Mouse (Mus musculus) forebrain, postnatal 0 days (tissue): ENCODE results near the gene Umad1. TPM values are rescaled to one million over a fixed set of nuclear protein-coding genes. Genes with fewer than 3 reads are reported as not detected.

ENCODE experiments used
- ATAC-seq: fragments of 200-750 bp; cut with Nextera tagmentation; 2 replicates; pipeline ENCODE4 v1.8.0; 2017; ENCODE audit warnings: mild to moderate bottlenecking, moderate library complexity
- DNase-seq: peaks from one replicate; pipeline ENCODE4 v3.0.0-alpha.2; 2015
- H3K27ac ChIP-seq: fragments of 300-500 bp; sonication (generic); 2 replicates; pipeline ENCODE4 v1.5.1; 2014; ENCODE audit warnings: low read depth, mild to moderate bottlenecking, antibody characterized with exemption, low read length, moderate library complexity, mixed read lengths
- H3K27me3 ChIP-seq: fragments of 300-500 bp; sonication (generic); 2 replicates; pipeline ENCODE4 v1.6.1; 2014; ENCODE audit warnings: mild to moderate bottlenecking, low read length, mixed read lengths; ENCODE audit not compliant: insufficient read depth
- H3K36me3 ChIP-seq: fragments of 300-500 bp; sonication (generic); 2 replicates; pipeline ENCODE4 v1.6.1; 2014; ENCODE audit warnings: mild to moderate bottlenecking, moderate library complexity; ENCODE audit not compliant: insufficient read depth
- H3K4me1 ChIP-seq: fragments of 300-500 bp; sonication (generic); 2 replicates; pipeline ENCODE4 v1.6.1; 2014; ENCODE audit warnings: antibody characterized with exemption; ENCODE audit not compliant: insufficient read depth
- H3K4me2 ChIP-seq: fragments of 300-500 bp; sonication (generic); 2 replicates; pipeline ENCODE4 v1.6.1; 2014; ENCODE audit warnings: low read depth, mild to moderate bottlenecking, moderate library complexity
- H3K4me3 ChIP-seq: fragments of 300-500 bp; sonication (generic); 2 replicates; pipeline ENCODE4 v1.5.1; 2014; ENCODE audit warnings: low read depth, low read length, mixed read lengths
- H3K9ac ChIP-seq: fragments of 300-500 bp; sonication (generic); 2 replicates; pipeline ENCODE4 v1.6.1; 2014; ENCODE audit warnings: mild to moderate bottlenecking
- H3K9me3 ChIP-seq: fragments of 300-500 bp; sonication (generic); 2 replicates; pipeline ENCODE4 v1.6.1; 2016; ENCODE audit warnings: low read length
- CTCF ChIP-seq: sonication (generic); IDR thresholded peaks from 2 replicates; pipeline ENCODE4 v1.5.1; 2016; ENCODE audit warnings: antibody characterized with exemption, control low read depth, low read depth
- WGBS: fragments of 180-500 bp; shearing (Covaris S2); extraction: QIAGEN DNeasy Blood & Tissue Kit; methylation state at CpG from one replicate; pipeline ENCODE4 v1.1.7; 2014; 5-methylcytosine and 5-hydroxymethylcytosine counted together
- polyA plus RNA-seq: library from polyadenylated mRNA; unstranded; fragments of >200 nt; fragmentation: Nextera tagmentation; extraction: Ambion mirVana; gene quantifications from 2 replicates; pipeline ENCODE4 v1.2.1, GENCODE M21; 2015
- total RNA-seq: library from RNA; depleted of rRNA; stranded (reverse); fragments of >200 nt; gene quantifications from 2 replicates; pipeline ENCODE4 v1.2.3, GENCODE M21; 2014

Umad1 gene
- total and polyA plus RNA-seq, 2 experiments from 2014 or later = 24.4 to 50.5 TPM

GRCm38 (mm10) chr6:8415823-8416222, 156.7 kb downstream of the Umad1 start:
- no peak overlapping the region for H3K27ac ChIP-seq
- WGBS = 59% methylated on average over 5 of the region's 5 CpGs
- no peak overlapping the region for H3K4me3 ChIP-seq
- H3K4me2 ChIP-seq = no peak overlapping the region
- H3K9me3 ChIP-seq = no peaks in the 10 kb centered on the region
- DNase-seq (no peak), ATAC-seq (no peak)
- no peak for TF ChIP-seq CTCF
- H3K4me1 ChIP-seq = peaks cover 7% of the 10 kb centered on the region
- H3K9ac ChIP-seq = no peak overlapping the region
- H3K27me3 ChIP-seq = no peaks in the 10 kb centered on the region
- no peaks in the 10 kb centered on the region for H3K36me3 ChIP-seq

- WGBS = 79% methylated on average over 8 of the region's 8 CpGs
- DNase-seq (no peak), ATAC-seq (no peak)
- H3K9me3 ChIP-seq = no peaks in the 10 kb centered on the region
- H3K27ac ChIP-seq = no peak overlapping the region
- TF ChIP-seq CTCF = no peak
- peaks cover 17% of the 10 kb centered on the region for H3K4me1 ChIP-seq
- H3K4me2 ChIP-seq = no peak overlapping the region
- no peaks in the 10 kb centered on the region for H3K27me3 ChIP-seq
- H3K9ac ChIP-seq = no peak overlapping the region
- no peaks in the 10 kb centered on the region for H3K36me3 ChIP-seq
- no peak overlapping the region for H3K4me3 ChIP-seq
Measured at GRCm38 (mm10) chr6:8416802-8417569, 157.9 kb downstream of the Umad1 start.

- 74% methylated on average over 4 of the region's 4 CpGs for WGBS
- no peaks in the 10 kb centered on the region for H3K27me3 ChIP-seq
- no peak overlapping the region for H3K27ac ChIP-seq
- DNase-seq (no peak), ATAC-seq (no peak)
- no peak overlapping the region for H3K4me2 ChIP-seq
- no peak for TF ChIP-seq CTCF
- H3K4me1 ChIP-seq = peaks cover 20% of the 10 kb centered on the region
- no peak overlapping the region for H3K4me3 ChIP-seq
- H3K36me3 ChIP-seq = no peaks in the 10 kb centered on the region
- H3K9me3 ChIP-seq = no peaks in the 10 kb centered on the region
- H3K9ac ChIP-seq = no peak overlapping the region
Measured at GRCm38 (mm10) chr6:8419485-8420186, 160.5 kb downstream of the Umad1 start.

GRCm38 (mm10) chr6:8420187-8420503, 161.1 kb downstream of the Umad1 start:
- H3K4me1 ChIP-seq = peaks cover 20% of the 10 kb centered on the region
- no peak overlapping the region for H3K27ac ChIP-seq
- H3K36me3 ChIP-seq = no peaks in the 10 kb centered on the region
- DNase-seq = no peak
- H3K27me3 ChIP-seq = no peaks in the 10 kb centered on the region
- no peak overlapping the region for H3K9ac ChIP-seq
- 85% methylated on average over 1 of the region's 1 CpGs for WGBS
- H3K9me3 ChIP-seq = no peaks in the 10 kb centered on the region
- H3K4me3 ChIP-seq = no peak overlapping the region
- no peak for ATAC-seq
- H3K4me2 ChIP-seq = no peak overlapping the region
- no peak for TF ChIP-seq CTCF

GRCm38 (mm10) chr6:8421421-8421820, 162.3 kb downstream of the Umad1 start:
- Histone ChIP-seq H3K27me3 (no peaks in the 10 kb centered on the region), H3K4me3 (no peak overlapping the region), H3K9ac (no peak overlapping the region), H3K9me3 (no peaks in the 10 kb centered on the region), H3K4me1 (peaks cover 20% of the 10 kb centered on the region), H3K4me2 (no peak overlapping the region), H3K27ac (peak overlapping the region; percentile 42), H3K36me3 (no peaks in the 10 kb centered on the region)
- ATAC-seq = no peak
- no peak for DNase-seq
- no peak for TF ChIP-seq CTCF
- 45% methylated on average over 5 of the region's 5 CpGs for WGBS

GRCm38 (mm10) chr6:8421959-8422581, 163.0 kb downstream of the Umad1 start:
- no peaks in the 10 kb centered on the region for H3K36me3 ChIP-seq
- 14% methylated on average over 10 of the region's 10 CpGs for WGBS
- no peaks in the 10 kb centered on the region for H3K27me3 ChIP-seq
- 0 out of 2 replicates have a peak overlapping the region, but pooled peaks have one; percentile 1 for H3K4me3 ChIP-seq
- no peaks in the 10 kb centered on the region for H3K9me3 ChIP-seq
- no peak overlapping the region for H3K9ac ChIP-seq
- H3K27ac ChIP-seq = peak overlapping the region; percentile 42
- H3K4me2 ChIP-seq = peak overlapping the region; percentile 32
- ATAC-seq (peak; percentile 95), DNase-seq (peak; percentile 75)
- no peak for TF ChIP-seq CTCF
- H3K4me1 ChIP-seq = peaks cover 20% of the 10 kb centered on the region

- no peak for DNase-seq
- TF ChIP-seq CTCF = no peak
- no peak overlapping the region for H3K4me3 ChIP-seq
- peak overlapping the region; percentile 42; the same call in 1 of the 2 replicates for H3K27ac ChIP-seq
- H3K4me2 ChIP-seq = no peak overlapping the region
- 84% methylated on average over 2 of the region's 2 CpGs for WGBS
- no peak for ATAC-seq
- H3K4me1 ChIP-seq = peaks cover 20% of the 10 kb centered on the region
- no peaks in the 10 kb centered on the region for H3K27me3 ChIP-seq
- H3K9ac ChIP-seq = no peak overlapping the region
- no peaks in the 10 kb centered on the region for H3K36me3 ChIP-seq
- no peaks in the 10 kb centered on the region for H3K9me3 ChIP-seq
Measured at GRCm38 (mm10) chr6:8423142-8423541, 164.1 kb downstream of the Umad1 start.
